Mouse (Mus musculus) CH12.LX (cell line): ENCODE data around the gene Cryaa. TPM values are rescaled to one million over a fixed set of nuclear protein-coding genes. Genes with fewer than 3 reads are reported as not detected.

Experiments used
- DNase-seq: peaks from one replicate; pipeline ENCODE4 v3.0.0-alpha.2; 2013; ENCODE audit errors: extremely low read depth
- H3K27ac ChIP-seq: 2 replicates; pipeline ENCODE4 v1.5.1; 2012; ENCODE audit warnings: low read depth, mild to moderate bottlenecking, control low read depth, moderate library complexity; ENCODE audit not compliant: insufficient read depth
- H3K27me3 ChIP-seq: replicated peaks from 2 replicates; pipeline ENCODE3; 2012; ENCODE audit warnings: inconsistent platforms
- H3K36me3 ChIP-seq, 2 experiments: replicated peaks in 1 of 2; 2 replicates each; pipeline versions ENCODE3 to v1.6.1; 2012; ENCODE audit warnings: inconsistent platforms in 1 of 2, low read length in 1 of 2, mild to moderate bottlenecking in 1 of 2, mixed read lengths in 1 of 2, moderate library complexity in 1 of 2; ENCODE audit not compliant: control insufficient read depth in 1 of 2, insufficient read depth in 1 of 2
- H3K4me1 ChIP-seq, 2 experiments: 2 replicates each; pipeline ENCODE4 v1.6.1; 2012; ENCODE audit warnings: inconsistent platforms in 1 of 2, moderate library complexity in 1 of 2; ENCODE audit not compliant: insufficient read depth in 2 of 2, control insufficient read depth in 1 of 2
- H3K4me2 ChIP-seq: 2 replicates; pipeline ENCODE4 v1.6.1; 2012; ENCODE audit warnings: low read depth, mild to moderate bottlenecking, control low read depth; ENCODE audit not compliant: poor library complexity, insufficient read depth, severe bottlenecking
- H3K4me3 ChIP-seq, 3 experiments: fragments of 150-350 bp in 1 of 3; sonication (generic) in 1 of 3; replicated peaks in 1 of 3; 2 replicates each; pipeline versions ENCODE3 to v1.5.1; 2011 to 2012; ENCODE audit warnings: low read depth in 2 of 3, low read length in 2 of 3, mild to moderate bottlenecking in 2 of 3, moderate library complexity in 2 of 3, control low read depth in 1 of 3, improper control_type of control experiment in 1 of 3, inconsistent platforms in 1 of 3, mixed read lengths in 1 of 3; ENCODE audit not compliant: poor library complexity in 1 of 3
- H3K79me2 ChIP-seq: replicated peaks from 2 replicates; pipeline ENCODE4 v1.6.1; 2012; ENCODE audit warnings: mild to moderate bottlenecking, moderate library complexity; ENCODE audit not compliant: control insufficient read depth, poor library complexity, insufficient read depth, severe bottlenecking; ENCODE audit errors: extremely low read depth
- H3K9ac ChIP-seq: 2 replicates; pipeline ENCODE4 v1.6.1; 2012; ENCODE audit warnings: low read depth, mild to moderate bottlenecking, control low read depth, moderate library complexity; ENCODE audit not compliant: insufficient read depth
- H3K9me3 ChIP-seq: replicated peaks from 2 replicates; pipeline ENCODE3; 2012; ENCODE audit warnings: low read length, inconsistent platforms, mixed read lengths
- BHLHE40 ChIP-seq: IDR thresholded peaks from 2 replicates; pipeline ENCODE4 v1.6.1; 2011; ENCODE audit warnings: mild to moderate bottlenecking, low read depth, low read length, improper control_type of control experiment
- CHD2 ChIP-seq: IDR thresholded peaks from 2 replicates; pipeline ENCODE4 v1.6.1; 2011; ENCODE audit warnings: low read length, improper control_type of control experiment
- CTCF ChIP-seq, 2 experiments: IDR thresholded peaks in 1 of 2; conservative IDR thresholded peaks in 1 of 2; 2 replicates each; pipeline ENCODE4 v1.5.1; 2011 to 2012; ENCODE audit warnings: low read depth in 2 of 2, low read length in 2 of 2, improper control_type of control experiment in 1 of 2, inconsistent platforms in 1 of 2, mild to moderate bottlenecking in 1 of 2, moderate library complexity in 1 of 2
- E2F4 ChIP-seq: IDR thresholded peaks from 2 replicates; pipeline ENCODE4 v1.6.1; 2011; ENCODE audit warnings: low read depth, low read length, improper control_type of control experiment; ENCODE audit not compliant: insufficient replicate concordance
- ELF1 ChIP-seq: IDR thresholded peaks from 2 replicates; pipeline ENCODE4 v1.6.1; 2014; ENCODE audit warnings: low read depth, mild to moderate bottlenecking, inconsistent platforms, low read length, improper control_type of control experiment
- GABPA ChIP-seq: IDR thresholded peaks from 2 replicates; pipeline ENCODE4 v1.6.1; 2012; ENCODE audit warnings: low read depth, low read length, improper control_type of control experiment, inconsistent platforms; ENCODE audit not compliant: insufficient replicate concordance
- HCFC1 ChIP-seq: IDR thresholded peaks from 2 replicates; pipeline ENCODE4 v1.6.1; 2012; ENCODE audit warnings: low read depth, mild to moderate bottlenecking, inconsistent platforms, low read length, improper control_type of control experiment
- IRF4 ChIP-seq: IDR thresholded peaks from 2 replicates; pipeline ENCODE4 v1.6.1; 2014; ENCODE audit warnings: low read depth, mild to moderate bottlenecking, inconsistent platforms, low read length, improper control_type of control experiment
- JUND ChIP-seq: conservative IDR thresholded peaks from 2 replicates; pipeline ENCODE4 v1.6.1; 2011; ENCODE audit warnings: low read depth, low read length, improper control_type of control experiment
- KAT2A ChIP-seq: IDR thresholded peaks from 2 replicates; pipeline ENCODE4 v1.6.1; 2012; ENCODE audit warnings: low read length, improper control_type of control experiment, inconsistent platforms; ENCODE audit not compliant: insufficient replicate concordance
- MAFK ChIP-seq: IDR thresholded peaks from 2 replicates; pipeline ENCODE4 v1.6.1; 2011; ENCODE audit warnings: low read length, improper control_type of control experiment; ENCODE audit not compliant: insufficient replicate concordance
- MAX ChIP-seq: IDR thresholded peaks from 2 replicates; pipeline ENCODE4 v1.6.1; 2011; ENCODE audit warnings: low read length, improper control_type of control experiment
- MAZ ChIP-seq: IDR thresholded peaks from 2 replicates; pipeline ENCODE4 v1.6.1; 2012; ENCODE audit warnings: low read depth, mild to moderate bottlenecking, inconsistent platforms, low read length, improper control_type of control experiment, moderate library complexity
- MEF2A ChIP-seq: IDR thresholded peaks from 2 replicates; pipeline ENCODE4 v1.6.1; 2014; ENCODE audit warnings: low read depth, mild to moderate bottlenecking, inconsistent platforms, low read length, improper control_type of control experiment, borderline replicate concordance
- MYC ChIP-seq: IDR thresholded peaks from 2 replicates; pipeline ENCODE4 v1.6.1; 2011; ENCODE audit warnings: low read depth, mild to moderate bottlenecking, improper control_type of control experiment, low read length
- RCOR1 ChIP-seq: conservative IDR thresholded peaks from 2 replicates; pipeline ENCODE4 v1.6.1; 2012; ENCODE audit warnings: low read depth, mild to moderate bottlenecking, inconsistent platforms, low read length, improper control_type of control experiment
- SMC3 ChIP-seq: IDR thresholded peaks from 2 replicates; pipeline ENCODE4 v1.6.1; 2011; ENCODE audit warnings: low read depth, low read length, improper control_type of control experiment
- TBP ChIP-seq: conservative IDR thresholded peaks from 2 replicates; pipeline ENCODE4 v1.6.1; 2011; ENCODE audit warnings: low read depth, low read length, improper control_type of control experiment
- TCF12 ChIP-seq: IDR thresholded peaks from 2 replicates; pipeline ENCODE4 v1.6.1; 2014; ENCODE audit warnings: low read depth, mild to moderate bottlenecking, inconsistent platforms, low read length, improper control_type of control experiment
- USF2 ChIP-seq: conservative IDR thresholded peaks from 2 replicates; pipeline ENCODE4 v1.6.1; 2011; ENCODE audit warnings: low read depth, low read length, improper control_type of control experiment
- ZC3H11A ChIP-seq: IDR thresholded peaks from 2 replicates; pipeline ENCODE4 v1.6.1; 2012; ENCODE audit warnings: low read depth, mild to moderate bottlenecking, inconsistent platforms, low read length, improper control_type of control experiment
- ZKSCAN1 ChIP-seq: IDR thresholded peaks from 2 replicates; pipeline ENCODE4 v1.6.1; 2012; ENCODE audit warnings: low read depth, inconsistent platforms, low read length, improper control_type of control experiment, borderline replicate concordance
- ZMIZ1 ChIP-seq: IDR thresholded peaks from 2 replicates; pipeline ENCODE4 v1.6.1; 2012; ENCODE audit warnings: low read depth, mild to moderate bottlenecking, inconsistent platforms, low read length, improper control_type of control experiment
- ZNF384 ChIP-seq: IDR thresholded peaks from 2 replicates; pipeline ENCODE4 v1.6.1; 2012; ENCODE audit warnings: low read depth, low read length, improper control_type of control experiment, inconsistent platforms
- dilution Hi-C: fragments of 300-500 bp; cut with MboI; formaldehyde crosslinking; loops from 2 replicates; pipeline ENCODE4 v1.14.3; 2020; ENCODE audit warnings: low sequenced_read_pairs; ENCODE audit not compliant: extremely low pct_unique_long_range_greater_than_20kb, extremely low pct_ligation_motif_present
- in situ Hi-C: fragments of 300-500 bp; cut with MboI; formaldehyde crosslinking; loops from 3 replicates; pipeline ENCODE4 v1.14.3; 2019; ENCODE audit warnings: low sequenced_read_pairs, low pct_ligation_motif_present, low pct_unique_long_range_greater_than_20kb, mixed read lengths
- polyA plus RNA-seq: library from polyadenylated mRNA; unstranded; fragments of >175 nt; gene quantifications from 2 replicates; pipeline ENCODE4 v1.2.1, GENCODE M21; 2012; ENCODE audit warnings: low read depth; ENCODE audit not compliant: insufficient read length
- total RNA-seq, 2 experiments: library from RNA; depleted of rRNA; stranded (reverse); fragments of 300-350 nt in 1 of 2; fragments of >200 nt in 1 of 2; gene quantifications; 2 replicates each; pipeline ENCODE4 v1.2.3; 2012 to 2014

Gene Cryaa
- total and polyA plus RNA-seq, 3 experiments, result 0.51 TPM; not detected in 2

- TF ChIP-seq HCFC1 (no peak), MEF2A (no peak), MYC (no peak), RCOR1 (no peak), ELF1 (peak; percentile 50), TCF12 (no peak; the same call in 1 of the 2 replicates), BHLHE40 (peak; percentile 83), ZKSCAN1 (no peak), ZNF384 (no peak), MAFK (no peak), CHD2 (peak; percentile 86), CTCF (conservative IDR thresholded peaks at IDR 0.05 in 1 of 2, IDR thresholded peaks at IDR 0.05 in 1 of 2; ENCODE audit: low read depth in 2 of 2, low read length in 2 of 2) (peak; percentile 72 to 89), MAX (no peak), JUND (no peak; the same call in 1 of the 2 replicates), ZMIZ1 (no peak), USF2 (no peak), GABPA (no peak)
These were observed 15.9 kb downstream of the Cryaa start (continued) for GRCm38 (mm10) chr17:31693330-31694022.

GRCm38 (mm10) chr17:31694023-31694376 lies 16.4 kb downstream of the Cryaa start:
- peak overlapping the region; percentile 30; the same call in 1 of the 2 replicates for H3K27ac ChIP-seq
- DNase-seq, result no peak
- in situ Hi-C loops, result loop anchor here (5.0 kb wide), 3 partner anchors 53 to 333 kb away; no protein-coding TSS in a partner anchor
- peak overlapping the region; percentile 81; the same call in 1 of the 2 replicates for H3K4me2 ChIP-seq
- H3K9me3 ChIP-seq, result peaks cover 4% of the 10 kb centered on the region
- H3K36me3 ChIP-seq, result no peaks in the 10 kb centered on the region
- H3K27me3 ChIP-seq, result no peaks in the 10 kb centered on the region
- H3K79me2 ChIP-seq, result no peaks in the 10 kb centered on the region
- peaks cover 21 to 35% of the 10 kb centered on the region in 2 experiments for H3K4me1 ChIP-seq
- peak overlapping the region in 2 of 3 experiments; percentile 10 to 21 for H3K4me3 ChIP-seq
- TF ChIP-seq GABPA (no peak), TBP (no peak), E2F4 (no peak), KAT2A (no peak), MAZ (no peak), ZKSCAN1 (no peak), ZC3H11A (no peak), SMC3 (no peak), ZMIZ1 (no peak), ELF1 (no peak), MEF2A (no peak), IRF4 (no peak)
- no peak overlapping the region for H3K9ac ChIP-seq
- dilution Hi-C loops, result no loop called here
